Mouse (Mus musculus) kidney, embryonic 15.5 days (tissue): Measurements from ENCODE around the gene Il2ra. TPM values are rescaled to one million over a fixed set of nuclear protein-coding genes. Genes with fewer than 3 reads are reported as not detected.
"Not testable (repeated sequence)": the region's sequence is repeated elsewhere in the genome, so short reads cannot be mapped to it uniquely, and the experiment has no call there.

Experiments used
- ATAC-seq: fragments of 200-750 bp; cut with Nextera tagmentation; replicated peaks from 2 replicates; pipeline ENCODE4 v1.8.0; 2017; ENCODE audit warnings: moderate TSS enrichment; ENCODE audit not compliant: low FRiP score
- H3K27ac ChIP-seq: fragments of 300-500 bp; sonication (generic); 2 replicates; pipeline ENCODE4 v1.5.1; 2015; ENCODE audit warnings: mild to moderate bottlenecking, inconsistent platforms
- H3K27me3 ChIP-seq: fragments of 300-500 bp; sonication (generic); 2 replicates; pipeline ENCODE4 v1.6.1; 2015; ENCODE audit warnings: inconsistent platforms
- H3K36me3 ChIP-seq: fragments of 300-500 bp; sonication (generic); 2 replicates; pipeline ENCODE4 v1.6.1; 2015; ENCODE audit warnings: inconsistent platforms
- H3K4me1 ChIP-seq: fragments of 300-500 bp; sonication (generic); 2 replicates; pipeline ENCODE4 v1.6.1; 2015; ENCODE audit warnings: inconsistent platforms
- H3K4me2 ChIP-seq: fragments of 300-500 bp; sonication (generic); 2 replicates; pipeline ENCODE4 v1.6.1; 2015; ENCODE audit warnings: moderate library complexity, mild to moderate bottlenecking, inconsistent platforms
- H3K4me3 ChIP-seq: fragments of 300-500 bp; sonication (generic); replicated peaks from 2 replicates; pipeline ENCODE4 v1.5.1; 2015; ENCODE audit warnings: mild to moderate bottlenecking, inconsistent platforms
- H3K9ac ChIP-seq: fragments of 300-500 bp; sonication (generic); 2 replicates; pipeline ENCODE4 v1.6.1; 2015; ENCODE audit warnings: mild to moderate bottlenecking, inconsistent platforms
- H3K9me3 ChIP-seq: fragments of 300-500 bp; sonication (generic); replicated peaks from 2 replicates; pipeline ENCODE4 v1.6.1; 2016; ENCODE audit warnings: inconsistent platforms
- WGBS: fragments of 180-500 bp; shearing (Covaris S2); methylation state at CpG from one replicate; pipeline ENCODE4 v1.1.7; 2015; ENCODE audit warnings: mixed read lengths; 5-methylcytosine and 5-hydroxymethylcytosine counted together
- polyA plus RNA-seq: library from polyadenylated mRNA; unstranded; fragments of >200 nt; fragmentation: Nextera tagmentation; extraction: Ambion mirVana; gene quantifications from 2 replicates; pipeline ENCODE4 v1.2.1, GENCODE M21; 2015

The Il2ra gene
- polyA plus RNA-seq, 1 experiment from 2014 or later, result not detected

DNA sequence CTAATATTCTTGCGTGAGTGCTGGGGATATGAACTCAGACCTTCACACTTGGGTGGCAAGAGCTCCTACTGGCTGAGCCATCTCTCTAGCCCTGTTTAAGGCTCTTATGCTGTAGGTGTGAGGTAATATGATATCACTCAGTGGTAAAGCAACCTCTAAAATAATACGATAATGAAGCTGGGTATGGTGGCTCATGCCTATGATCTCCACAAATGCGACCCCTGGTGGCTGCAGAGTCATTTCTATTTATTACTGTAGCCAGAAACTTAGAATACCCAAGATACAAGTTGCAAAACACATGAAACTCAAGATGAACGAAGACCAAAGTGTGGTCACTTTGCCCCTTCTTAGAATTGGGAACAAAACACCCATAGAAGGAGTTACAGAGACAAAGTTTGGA, 67.5 kb downstream of the Il2ra start:
- not testable (repeated sequence) for H3K9me3 ChIP-seq, H3K27ac ChIP-seq, H3K9ac ChIP-seq, H3K4me2 ChIP-seq, ATAC-seq, H3K36me3 ChIP-seq, H3K4me3 ChIP-seq
- Histone ChIP-seq H3K27me3 (peaks cover 26% of the 10 kb centered on the region), H3K4me1 (peaks cover 13% of the 10 kb centered on the region)
- WGBS, result 46% methylated on average over 4 of the region's 4 CpGs

DNA sequence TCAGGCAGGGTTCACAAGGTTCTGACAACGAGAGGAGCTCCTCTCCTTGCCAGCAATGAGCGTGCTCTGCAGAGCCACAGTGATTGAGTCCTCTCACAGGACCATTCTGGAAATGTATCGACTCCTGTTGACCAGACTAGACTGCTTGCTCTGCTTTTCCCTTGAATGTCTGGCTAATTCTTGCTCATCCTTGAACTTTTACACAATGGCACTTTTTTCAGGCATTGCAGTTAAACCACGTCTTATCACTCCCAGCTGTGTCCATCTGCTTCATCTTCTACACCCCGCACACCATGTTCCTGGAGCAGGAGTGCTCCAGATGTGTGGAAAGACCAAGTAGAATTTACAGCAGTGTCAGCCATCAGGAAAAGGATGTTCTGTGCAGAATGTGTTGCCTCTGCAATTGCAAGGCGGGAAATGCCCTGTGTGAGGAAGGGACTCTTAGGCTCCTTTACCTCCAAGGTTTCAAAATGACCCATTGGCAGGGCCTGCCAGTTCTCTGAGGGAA, 69.9 kb downstream of the Il2ra start:
- H3K4me3 ChIP-seq, result no peak overlapping the region
- H3K9ac ChIP-seq, result no peak overlapping the region
- no peaks in the 10 kb centered on the region for H3K36me3 ChIP-seq
- H3K27ac ChIP-seq, result no peak overlapping the region
- peaks cover 10% of the 10 kb centered on the region for H3K27me3 ChIP-seq
- H3K4me1 ChIP-seq, result no peaks in the 10 kb centered on the region
- 79% methylated on average over 6 of the region's 6 CpGs for WGBS
- H3K9me3 ChIP-seq, result no peaks in the 10 kb centered on the region
- ATAC-seq, result no peak
- H3K4me2 ChIP-seq, result no peak overlapping the region

DNA sequence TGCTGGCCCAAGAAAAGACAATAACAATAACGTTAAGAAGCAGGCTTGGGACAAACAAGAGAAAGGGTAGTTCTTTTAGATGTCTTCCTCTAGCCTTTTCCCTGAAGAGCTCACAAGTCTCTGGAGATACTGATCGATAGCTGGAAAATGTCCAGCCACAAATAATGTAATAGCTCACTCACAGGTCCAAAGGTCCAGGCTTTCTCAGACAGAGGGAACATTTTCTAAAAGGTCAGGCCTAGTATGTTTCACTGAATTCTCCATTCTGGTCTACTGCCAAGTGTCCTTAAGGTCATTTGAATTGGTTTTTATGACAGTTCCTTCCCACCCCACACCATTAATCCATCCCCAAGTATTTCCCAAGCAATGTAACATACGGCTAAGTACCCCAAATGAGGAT, 70.4 kb downstream of the Il2ra start:
- peaks cover 9% of the 10 kb centered on the region; the same call in 1 of the 2 replicates for H3K27me3 ChIP-seq
- H3K36me3 ChIP-seq, result no peaks in the 10 kb centered on the region
- no peaks in the 10 kb centered on the region for H3K9me3 ChIP-seq
- no peaks in the 10 kb centered on the region for H3K4me1 ChIP-seq
- H3K4me2 ChIP-seq, result no peak overlapping the region
- H3K9ac ChIP-seq, result no peak overlapping the region
- no peak for ATAC-seq
- WGBS, result 64% methylated on average over 3 of the region's 3 CpGs
- H3K27ac ChIP-seq, result no peak overlapping the region
- H3K4me3 ChIP-seq, result no peak overlapping the region

DNA sequence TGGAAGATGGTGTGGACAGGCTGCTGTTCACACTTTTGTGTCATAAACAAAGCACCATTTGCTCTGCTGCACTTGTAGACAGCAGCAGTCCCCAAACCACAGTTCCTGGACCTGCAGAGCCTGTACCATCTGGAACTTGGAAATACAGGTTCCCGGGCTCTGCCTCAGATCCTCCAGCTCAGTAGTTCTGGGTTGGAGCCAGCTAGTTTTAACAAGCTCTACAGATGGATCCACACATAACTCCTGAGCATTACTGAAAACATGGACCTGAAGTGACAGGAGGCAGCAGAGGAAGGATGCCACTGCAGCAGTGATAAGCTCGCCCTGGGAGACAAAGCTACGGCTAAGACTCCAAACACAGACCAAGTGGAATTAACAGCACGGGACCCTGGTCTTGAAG, 71.9 kb downstream of the Il2ra start:
- Histone ChIP-seq H3K9me3 (no peaks in the 10 kb centered on the region), H3K36me3 (no peaks in the 10 kb centered on the region), H3K4me1 (no peaks in the 10 kb centered on the region), H3K27ac (no peak overlapping the region), H3K4me2 (no peak overlapping the region), H3K9ac (no peak overlapping the region), H3K4me3 (no peak overlapping the region), H3K27me3 (no peaks in the 10 kb centered on the region)
- ATAC-seq, result no peak
- 71% methylated on average over 4 of the region's 4 CpGs for WGBS

DNA sequence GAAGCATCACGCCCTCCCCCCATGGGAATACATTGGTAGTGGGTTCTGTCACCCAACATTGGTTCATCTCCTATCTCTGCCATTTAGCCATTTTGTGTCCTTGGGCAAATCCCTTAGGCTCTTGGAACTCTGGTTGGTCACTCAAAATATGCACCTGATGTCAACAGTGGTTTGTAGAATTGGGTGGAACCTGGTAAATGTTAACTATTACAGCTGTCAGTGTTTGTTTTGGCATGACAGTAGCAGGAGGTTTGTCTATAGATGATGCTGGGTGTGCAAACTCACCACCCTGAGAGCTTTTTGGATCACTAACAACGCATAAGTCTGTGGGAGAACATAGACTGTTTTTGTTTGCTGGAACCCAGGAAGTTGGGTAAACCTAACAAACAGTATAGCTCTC, 76.0 kb downstream of the Il2ra start:
- no peak overlapping the region for H3K9ac ChIP-seq
- H3K4me2 ChIP-seq, result no peak overlapping the region
- no peaks in the 10 kb centered on the region for H3K27me3 ChIP-seq
- WGBS, result 79% methylated on average over 2 of the region's 2 CpGs
- no peak overlapping the region for H3K4me3 ChIP-seq
- no peaks in the 10 kb centered on the region for H3K9me3 ChIP-seq
- no peak for ATAC-seq
- no peaks in the 10 kb centered on the region for H3K36me3 ChIP-seq
- no peak overlapping the region for H3K27ac ChIP-seq
- no peaks in the 10 kb centered on the region for H3K4me1 ChIP-seq

DNA sequence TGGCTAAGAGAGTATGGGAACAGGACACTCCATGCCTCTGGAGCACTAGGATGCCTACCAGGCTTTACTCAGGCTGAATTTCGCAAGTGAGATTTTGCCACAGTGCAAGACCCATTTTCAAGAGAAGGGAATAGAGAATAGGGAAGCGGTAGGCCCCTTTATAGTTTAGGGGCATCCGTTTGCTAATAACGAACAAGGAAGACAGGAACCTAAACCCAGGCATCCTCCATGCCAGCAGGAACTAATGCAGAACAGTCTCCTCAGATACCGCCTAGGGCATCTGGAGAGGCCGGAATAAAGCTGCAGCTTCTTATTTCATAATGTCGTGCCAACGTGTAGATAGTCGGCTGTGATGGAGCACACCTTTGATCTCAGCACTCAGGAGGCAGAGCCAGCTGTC, 80.0 kb downstream of the Il2ra start:
- ATAC-seq, result no peak
- H3K27me3 ChIP-seq, result no peaks in the 10 kb centered on the region
- no peaks in the 10 kb centered on the region for H3K4me1 ChIP-seq
- H3K27ac ChIP-seq, result no peak overlapping the region
- H3K36me3 ChIP-seq, result no peaks in the 10 kb centered on the region
- no peak overlapping the region for H3K9ac ChIP-seq
- 89% methylated on average over 9 of the region's 9 CpGs for WGBS
- H3K9me3 ChIP-seq, result no peaks in the 10 kb centered on the region
- no peak overlapping the region for H3K4me2 ChIP-seq
- no peak overlapping the region for H3K4me3 ChIP-seq

DNA sequence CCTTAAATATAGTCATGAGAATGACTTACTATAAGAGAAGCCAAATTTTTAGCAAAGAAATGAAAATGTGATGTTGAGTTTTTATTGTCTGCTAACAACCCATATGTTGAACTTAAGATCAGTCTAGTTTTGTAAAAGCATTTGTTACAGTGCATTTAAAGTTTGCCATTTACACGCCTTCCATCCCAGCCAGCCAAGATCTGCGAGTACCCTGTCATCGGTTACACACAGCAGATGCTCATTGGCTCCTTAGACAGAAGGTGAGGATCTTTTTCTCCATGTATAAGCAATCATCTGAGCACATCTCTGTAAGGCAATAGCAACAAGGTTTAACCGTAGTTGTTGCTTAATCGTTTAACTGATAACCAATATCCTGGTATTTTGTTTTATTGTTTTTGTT, 85.0 kb downstream of the Il2ra start:
- no peak overlapping the region for H3K9ac ChIP-seq
- no peaks in the 10 kb centered on the region for H3K36me3 ChIP-seq
- no peaks in the 10 kb centered on the region for H3K9me3 ChIP-seq
- no peaks in the 10 kb centered on the region for H3K4me1 ChIP-seq
- WGBS, result 88% methylated on average over 5 of the region's 5 CpGs
- H3K27ac ChIP-seq, result no peak overlapping the region
- H3K4me2 ChIP-seq, result no peak overlapping the region
- no peaks in the 10 kb centered on the region for H3K27me3 ChIP-seq
- no peak overlapping the region for H3K4me3 ChIP-seq
- no peak for ATAC-seq

DNA sequence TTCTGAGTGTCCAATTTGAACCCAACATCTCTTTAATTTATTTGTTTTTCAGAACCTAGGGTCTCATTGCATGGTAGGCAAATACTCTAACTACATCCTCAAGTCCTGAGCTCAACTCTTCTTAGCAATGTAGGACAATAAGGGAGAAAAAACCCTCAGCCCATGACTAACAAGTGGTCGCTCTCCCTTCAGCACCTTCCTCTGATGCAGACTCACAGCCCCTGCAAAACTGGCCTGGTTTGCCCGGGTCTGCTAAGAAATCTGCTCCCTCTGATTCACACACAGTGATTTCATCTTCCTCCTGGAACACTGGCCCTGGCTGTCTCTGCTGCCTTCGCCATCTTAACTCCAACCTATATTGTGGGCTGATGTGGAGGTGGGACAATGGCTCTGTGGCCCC, 86.5 kb downstream of the Il2ra start:
- 51% methylated on average over 3 of the region's 3 CpGs for WGBS
- no peak overlapping the region for H3K27ac ChIP-seq
- H3K36me3 ChIP-seq, result no peaks in the 10 kb centered on the region
- no peaks in the 10 kb centered on the region for H3K4me1 ChIP-seq
- H3K4me3 ChIP-seq, result no peak overlapping the region
- H3K4me2 ChIP-seq, result no peak overlapping the region
- no peaks in the 10 kb centered on the region for H3K9me3 ChIP-seq
- no peak overlapping the region for H3K9ac ChIP-seq
- H3K27me3 ChIP-seq, result no peaks in the 10 kb centered on the region
- ATAC-seq, result no peak

DNA sequence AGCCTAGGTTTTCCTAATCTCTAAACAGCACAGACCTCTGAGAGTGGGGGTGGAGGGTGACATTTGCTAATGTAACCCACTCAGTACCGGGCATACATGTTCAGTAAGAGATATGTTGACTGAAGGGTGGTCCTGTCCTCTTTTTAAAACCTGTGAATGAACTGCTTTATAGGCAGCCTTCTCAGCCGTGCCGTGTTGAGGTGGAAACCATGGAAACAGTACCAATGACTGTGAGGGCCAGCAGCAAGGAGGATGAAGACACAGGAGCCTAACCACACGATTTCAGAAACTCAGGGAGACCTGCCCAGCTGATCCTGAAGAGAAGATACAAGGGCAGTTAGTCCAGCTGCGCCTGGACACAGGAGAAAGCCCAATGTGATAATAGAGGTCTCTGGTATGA, 90.4 kb downstream of the Il2ra start:
- H3K4me3 ChIP-seq, result no peak overlapping the region
- no peak for ATAC-seq
- H3K36me3 ChIP-seq, result no peaks in the 10 kb centered on the region; the same call in 1 of the 2 replicates
- 75% methylated on average over 5 of the region's 5 CpGs for WGBS
- H3K9me3 ChIP-seq, result no peaks in the 10 kb centered on the region
- no peaks in the 10 kb centered on the region for H3K27me3 ChIP-seq
- H3K4me2 ChIP-seq, result no peak overlapping the region
- H3K27ac ChIP-seq, result no peak overlapping the region
- no peaks in the 10 kb centered on the region for H3K4me1 ChIP-seq
- H3K9ac ChIP-seq, result no peak overlapping the region

DNA sequence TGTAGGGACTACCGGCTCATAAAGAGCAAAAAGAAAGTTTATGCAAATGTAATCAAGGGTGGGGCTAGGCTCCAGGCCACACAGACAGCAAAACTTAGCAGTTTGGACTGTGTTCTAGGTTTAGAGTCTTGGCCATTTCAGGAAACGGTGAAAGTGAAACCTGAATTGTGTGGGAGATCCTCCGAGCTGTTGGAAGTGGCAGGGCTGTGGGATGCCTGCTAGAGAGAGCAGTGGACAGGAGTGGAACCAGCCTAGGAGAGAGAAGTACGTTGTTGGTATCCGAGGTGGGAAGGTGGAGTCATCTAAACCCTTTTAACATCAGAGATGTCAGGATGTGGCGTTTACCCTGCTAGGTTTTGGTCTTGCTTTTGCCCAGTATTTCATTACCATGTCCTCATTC, 93.2 kb downstream of the Il2ra start:
- Histone ChIP-seq H3K4me2 (no peak overlapping the region), H3K4me1 (no peaks in the 10 kb centered on the region), H3K27ac (no peak overlapping the region), H3K9ac (no peak overlapping the region), H3K9me3 (no peaks in the 10 kb centered on the region), H3K36me3 (peaks cover 26% of the 10 kb centered on the region), H3K27me3 (no peaks in the 10 kb centered on the region), H3K4me3 (no peak overlapping the region)
- ATAC-seq, result no peak
- 78% methylated on average over 6 of the region's 6 CpGs for WGBS

DNA sequence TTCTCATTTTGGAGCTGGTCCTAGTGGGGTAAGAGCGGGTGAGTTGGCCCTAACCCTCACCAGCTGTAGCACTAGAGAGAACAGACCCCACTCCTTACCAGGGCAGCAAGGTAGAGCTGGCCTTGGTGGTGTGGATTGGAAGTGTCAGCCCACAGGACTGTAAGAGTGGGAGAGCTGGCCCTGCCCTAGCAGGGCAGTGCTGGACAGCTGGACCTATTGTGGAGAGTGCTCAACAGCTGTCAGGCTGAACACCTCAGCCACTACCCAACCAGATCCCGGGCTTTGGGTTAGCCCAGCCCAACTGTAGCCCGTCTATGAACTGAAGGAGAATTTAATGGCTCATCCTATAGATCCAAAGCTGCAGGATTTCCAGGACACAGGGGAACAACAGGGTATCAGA, 96.2 kb downstream of the Il2ra start:
- no peaks in the 10 kb centered on the region for H3K27me3 ChIP-seq
- H3K4me3 ChIP-seq, result no peak overlapping the region
- ATAC-seq, result no peak
- no peaks in the 10 kb centered on the region for H3K4me1 ChIP-seq
- H3K9me3 ChIP-seq, result no peaks in the 10 kb centered on the region
- no peak overlapping the region for H3K9ac ChIP-seq
- no peak overlapping the region for H3K4me2 ChIP-seq
- H3K36me3 ChIP-seq, result peaks cover 55% of the 10 kb centered on the region
- no peak overlapping the region for H3K27ac ChIP-seq
- WGBS, result 88% methylated on average over 3 of the region's 3 CpGs

DNA sequence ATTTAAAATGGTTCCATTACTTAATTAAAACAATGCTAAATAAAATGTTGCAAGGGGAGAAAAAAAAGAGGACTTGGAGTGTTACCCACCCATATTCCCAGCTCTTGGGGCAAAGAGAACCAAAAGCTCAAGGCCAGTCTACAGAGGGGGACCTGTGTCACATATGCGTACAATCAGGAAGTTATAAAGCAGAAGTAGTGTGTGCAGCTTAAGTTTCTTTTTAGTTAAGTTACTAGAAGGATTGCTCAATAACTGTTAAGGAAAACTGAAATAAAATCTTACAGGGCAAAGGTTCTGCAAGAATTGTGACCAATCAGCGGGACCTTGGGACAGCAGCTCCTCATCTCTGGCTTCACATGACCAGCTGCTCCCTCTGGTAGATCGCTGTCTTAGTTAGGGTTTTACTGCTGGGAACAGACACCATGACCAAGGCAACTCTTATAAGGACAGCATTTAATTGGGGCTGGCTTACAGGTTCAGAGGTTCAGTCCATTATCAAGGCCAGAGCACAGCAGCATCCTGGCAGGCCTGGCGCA, 97.0 kb downstream of the Il2ra start:
- Histone ChIP-seq H3K27ac (no peak overlapping the region), H3K4me3 (no peak overlapping the region), H3K9me3 (no peaks in the 10 kb centered on the region), H3K36me3 (peaks cover 63% of the 10 kb centered on the region), H3K4me2 (no peak overlapping the region), H3K9ac (no peak overlapping the region), H3K4me1 (no peaks in the 10 kb centered on the region), H3K27me3 (no peaks in the 10 kb centered on the region)
- ATAC-seq, result no peak
- WGBS, result 95% methylated on average over 4 of the region's 4 CpGs
